Mouse (Mus musculus): ENCODE measurements around the gene Zfp2. TPM values are rescaled to one million over a fixed set of nuclear protein-coding genes. Genes with fewer than 3 reads are reported as not detected.

Zfp2 gene
- total RNA-seq, 2 experiments from 2014 or later: 17.6 to 19.5 TPM

GRCm38 (mm10) chr11:50850989-50851601, 64.9 kb downstream of the Zfp2 start:
- no peak for DNase-seq

DNA sequence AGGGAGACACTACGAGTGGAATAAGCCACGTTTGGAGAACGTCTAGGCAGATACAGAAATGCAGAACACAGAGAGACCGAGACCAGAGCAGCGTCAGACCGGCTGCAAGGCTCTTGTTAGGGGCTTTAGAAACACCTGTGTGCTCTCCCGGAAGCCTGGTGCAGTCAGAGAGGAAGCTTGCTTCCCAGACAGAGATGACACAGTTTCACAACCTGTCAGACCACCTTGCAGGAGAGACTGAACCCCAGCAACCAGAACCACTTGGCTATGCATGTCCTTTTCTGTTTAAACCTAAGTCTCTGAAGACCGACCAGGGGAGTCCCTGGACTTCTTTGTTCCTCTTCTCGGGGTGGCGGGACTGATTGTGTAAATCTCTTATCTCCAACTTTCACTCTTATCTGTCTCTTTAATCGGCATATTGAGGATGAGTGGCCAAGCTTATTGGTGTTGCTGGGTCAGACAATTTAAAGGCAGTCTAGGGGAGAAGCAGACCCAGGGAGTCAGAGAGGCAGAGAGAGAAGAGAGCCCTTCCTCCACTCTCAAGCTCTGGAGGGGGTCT, 65.7 kb downstream of the Zfp2 start, which contains the start of gene Grm6:
TSS of gene Grm6 (plus strand) at position 509 of the 559 bp plus-strand sequence.
- DNase-seq: no peak

- DNase-seq: no peak
Observed at GRCm38 (mm10) chr11:50849310-50849709, 66.7 kb downstream of the Zfp2 start.

Other genes with a start within 250 kb of the Zfp2 start
- gene Zfp354c, start 88.4 kb downstream of the Zfp2 start, total RNA-seq (2021): 10 to 100 TPM; 51.4 to 52.3 TPM
- gene Zfp879, start 74.6 kb downstream of the Zfp2 start, total RNA-seq (2021): 1 to 10 TPM; 3.3 to 5.0 TPM
- gene Grm6, start 65.5 kb downstream of the Zfp2 start, total RNA-seq (2021): not detected
- 1 to 10 TPM; 6.7 to 7.0 TPM for gene Zfp454, start 28.5 kb downstream of the Zfp2 start, total RNA-seq (2021)
- gene Zfp354b, start 15.5 kb upstream of the Zfp2 start, total RNA-seq (2021): 1 to 10 TPM; 6.5 to 7.4 TPM
- gene 4933414I15Rik, start 27.6 kb upstream of the Zfp2 start, total RNA-seq (2021): not detected
- gene Prop1, start 37.6 kb upstream of the Zfp2 start, total RNA-seq (2021): not detected
- not detected for gene Olfr1378, start 50.4 kb upstream of the Zfp2 start, total RNA-seq (2021)
- gene Olfr1377, start 65.8 kb upstream of the Zfp2 start, total RNA-seq (2021): not detected
- not detected for gene Olfr51, start 87.4 kb upstream of the Zfp2 start, total RNA-seq (2021)
- gene Olfr54, start 98.1 kb upstream of the Zfp2 start, total RNA-seq (2021): not detected
- gene Olfr1375, start 131.9 kb upstream of the Zfp2 start, total RNA-seq (2021): not detected
- 1 to 10 TPM; 8.2 to 8.5 TPM for gene Zfp354a, start 143.1 kb upstream of the Zfp2 start, total RNA-seq (2021)